Mouse (Mus musculus) testis, adult 2 months (tissue): ENCODE results near the gene Calcoco2. TPM values are rescaled to one million over a fixed set of nuclear protein-coding genes. Genes with fewer than 3 reads are reported as not detected.

Experiments used
- H3K27ac ChIP-seq: fragments of 200-500 bp; 2 replicates; pipeline ENCODE4 v1.5.1; 2012; ENCODE audit warnings: low read depth, low read length; ENCODE audit not compliant: control insufficient read depth, insufficient read depth
- H3K27me3 ChIP-seq: fragments of 200-500 bp; 2 replicates; pipeline ENCODE4 v1.6.1; 2012; ENCODE audit warnings: mild to moderate bottlenecking, low read length, moderate library complexity; ENCODE audit not compliant: control insufficient read depth, insufficient read depth
- H3K36me3 ChIP-seq: fragments of 200-500 bp; 2 replicates; pipeline ENCODE4 v1.6.1; 2012; ENCODE audit warnings: mild to moderate bottlenecking, low read length; ENCODE audit not compliant: control insufficient read depth, insufficient read depth
- H3K4me1 ChIP-seq: fragments of 200-500 bp; 2 replicates; pipeline ENCODE4 v1.6.1; 2012; ENCODE audit warnings: low read length; ENCODE audit not compliant: control insufficient read depth, insufficient read depth
- H3K4me3 ChIP-seq: fragments of 200-500 bp; 2 replicates; pipeline ENCODE4 v1.5.1; 2012; ENCODE audit warnings: low read depth, mild to moderate bottlenecking, low read length, moderate library complexity, mixed read lengths; ENCODE audit not compliant: control insufficient read depth
- CTCF ChIP-seq: fragments of 200-500 bp; IDR thresholded peaks from 2 replicates; pipeline ENCODE4 v1.5.1; 2012; ENCODE audit warnings: low read depth, mild to moderate bottlenecking, inconsistent platforms, low read length, moderate library complexity; ENCODE audit not compliant: control insufficient read depth, insufficient read depth, insufficient replicate concordance
- POLR2A ChIP-seq: fragments of 200-500 bp; IDR thresholded peaks from 2 replicates; pipeline ENCODE4 v1.6.1; 2012; ENCODE audit warnings: low read depth, mild to moderate bottlenecking, inconsistent platforms, low read length, moderate library complexity; ENCODE audit not compliant: control insufficient read depth
- polyA plus RNA-seq: library from polyadenylated mRNA; depleted of rRNA; stranded (reverse); fragments of >200 nt; gene quantifications from 2 replicates; pipeline ENCODE4 v1.2.3, GENCODE M21; 2012

Gene Calcoco2
- polyA plus RNA-seq, 1 experiment = 0.15 TPM

DNA sequence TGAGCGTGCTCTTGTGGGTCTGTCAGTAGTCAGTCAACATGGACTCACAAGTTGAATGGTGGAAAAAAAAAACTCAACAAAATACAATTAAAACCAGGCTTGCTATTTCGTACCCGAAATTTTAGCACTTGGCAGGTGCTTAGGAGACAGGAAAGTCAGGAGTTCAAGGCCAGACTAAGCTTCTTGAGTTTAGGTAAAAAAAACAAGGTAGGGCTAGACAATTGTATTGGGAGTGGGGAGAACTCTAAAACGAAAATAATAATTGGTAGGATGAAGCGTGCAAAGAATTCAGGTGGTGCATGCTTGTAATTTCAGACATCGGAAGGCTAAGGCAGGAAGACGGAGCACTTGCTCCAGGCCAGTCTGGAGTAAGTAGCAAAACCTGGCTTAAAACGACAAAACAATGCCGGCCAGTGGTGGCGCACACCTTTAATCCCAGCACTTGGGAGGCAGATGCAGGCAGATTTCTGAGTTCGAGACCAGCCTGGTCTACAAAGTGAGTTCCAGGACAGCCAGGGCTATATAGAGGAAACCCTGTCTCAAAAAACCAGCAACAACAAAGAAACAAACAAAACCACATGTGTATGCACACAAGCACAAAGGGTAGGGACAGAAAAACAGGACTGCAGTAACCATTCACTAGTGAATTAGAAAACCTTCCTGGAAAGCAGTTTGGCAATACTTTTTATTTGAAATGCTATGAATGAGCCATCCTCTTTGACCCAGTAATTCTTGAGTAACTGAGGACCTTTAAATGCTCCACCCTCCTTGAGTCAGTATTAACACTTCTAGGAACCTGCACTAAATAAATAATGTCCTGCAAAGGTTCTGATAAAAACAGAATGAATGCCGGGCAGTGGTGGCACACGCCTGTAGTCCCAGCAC is 35.3 kb downstream of the Calcoco2 start:
- Histone ChIP-seq H3K4me3 (peak overlapping the region; percentile 92), H3K27me3 (no peaks in the 10 kb centered on the region), H3K36me3 (no peaks in the 10 kb centered on the region), H3K4me1 (peaks cover 9% of the 10 kb centered on the region), H3K27ac (peak overlapping the region; percentile 74)
- no peak for TF ChIP-seq CTCF
- no peak for TF ChIP-seq POLR2A

DNA sequence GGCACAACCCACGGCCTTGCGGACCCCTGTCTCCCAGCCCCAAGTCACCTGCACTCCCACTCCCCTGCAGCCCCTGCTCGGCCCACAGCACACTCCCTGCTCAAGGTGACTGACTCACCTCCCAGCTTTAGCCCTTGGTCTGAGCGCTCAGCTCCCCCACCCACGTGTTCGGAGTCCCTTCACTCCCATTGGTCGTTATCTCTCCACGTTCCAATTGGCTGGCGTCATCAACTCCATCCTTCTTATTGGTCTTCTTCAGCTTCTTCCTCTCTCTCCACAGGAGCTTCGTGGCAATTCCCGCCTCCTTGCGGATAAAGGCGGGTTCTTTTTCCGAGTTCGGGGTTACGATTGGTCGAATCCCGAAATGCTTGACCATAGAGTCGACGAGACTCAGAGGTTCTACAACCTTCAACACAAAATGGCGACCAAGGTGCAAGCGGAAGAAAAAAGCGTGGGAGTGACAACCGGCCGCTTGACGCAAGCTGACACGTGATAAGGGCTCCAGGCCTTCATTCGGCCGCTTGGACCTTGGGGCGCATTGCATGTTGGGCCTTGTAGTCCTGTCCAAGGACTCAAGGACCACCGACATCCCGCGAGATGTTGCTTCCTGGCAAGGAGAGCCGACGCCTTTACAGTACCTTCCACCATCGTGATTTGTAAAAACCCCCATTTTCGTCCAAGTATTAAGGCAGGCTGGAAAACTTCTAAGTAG is 36.1 kb downstream of the Calcoco2 start, which contains the start of gene Atp5g1:
Gene Atp5g1 (minus strand): TSS at position 162 of the 712 bp plus-strand sequence.
- H3K36me3 ChIP-seq = no peaks in the 10 kb centered on the region
- peak within 1 kb of the TSS; percentile 74 for H3K27ac ChIP-seq
- peaks cover 5% of the 10 kb centered on the region for H3K4me1 ChIP-seq
- H3K4me3 ChIP-seq = peak within 1 kb of the TSS; percentile 92
- peak; percentile 96 for TF ChIP-seq POLR2A
- TF ChIP-seq CTCF = peak; percentile 8; the same call in 1 of the 2 replicates
- no peaks in the 10 kb centered on the region for H3K27me3 ChIP-seq

DNA sequence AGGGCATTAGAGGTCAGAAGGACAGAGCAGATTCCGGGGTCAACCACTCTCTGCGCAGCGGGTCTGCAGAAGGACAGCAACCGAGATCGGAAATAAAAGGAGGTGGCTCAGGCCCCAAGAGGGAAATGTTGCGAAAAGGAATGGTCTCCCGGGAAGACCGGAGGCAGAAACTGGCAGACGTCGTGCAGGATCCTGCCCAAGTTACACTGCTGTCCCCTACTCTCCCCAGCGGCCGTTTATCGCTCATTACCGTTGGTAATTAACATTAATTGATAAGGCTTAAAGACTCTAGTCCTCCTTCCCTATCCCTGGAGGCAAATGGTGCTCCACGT is 36.6 kb downstream of the Calcoco2 start:
- H3K4me3 ChIP-seq = peak overlapping the region; percentile 92
- no peaks in the 10 kb centered on the region for H3K27me3 ChIP-seq
- no peak for TF ChIP-seq POLR2A
- TF ChIP-seq CTCF = no peak
- H3K36me3 ChIP-seq = no peaks in the 10 kb centered on the region
- peaks cover 5% of the 10 kb centered on the region for H3K4me1 ChIP-seq
- peak overlapping the region; percentile 73 for H3K27ac ChIP-seq

DNA sequence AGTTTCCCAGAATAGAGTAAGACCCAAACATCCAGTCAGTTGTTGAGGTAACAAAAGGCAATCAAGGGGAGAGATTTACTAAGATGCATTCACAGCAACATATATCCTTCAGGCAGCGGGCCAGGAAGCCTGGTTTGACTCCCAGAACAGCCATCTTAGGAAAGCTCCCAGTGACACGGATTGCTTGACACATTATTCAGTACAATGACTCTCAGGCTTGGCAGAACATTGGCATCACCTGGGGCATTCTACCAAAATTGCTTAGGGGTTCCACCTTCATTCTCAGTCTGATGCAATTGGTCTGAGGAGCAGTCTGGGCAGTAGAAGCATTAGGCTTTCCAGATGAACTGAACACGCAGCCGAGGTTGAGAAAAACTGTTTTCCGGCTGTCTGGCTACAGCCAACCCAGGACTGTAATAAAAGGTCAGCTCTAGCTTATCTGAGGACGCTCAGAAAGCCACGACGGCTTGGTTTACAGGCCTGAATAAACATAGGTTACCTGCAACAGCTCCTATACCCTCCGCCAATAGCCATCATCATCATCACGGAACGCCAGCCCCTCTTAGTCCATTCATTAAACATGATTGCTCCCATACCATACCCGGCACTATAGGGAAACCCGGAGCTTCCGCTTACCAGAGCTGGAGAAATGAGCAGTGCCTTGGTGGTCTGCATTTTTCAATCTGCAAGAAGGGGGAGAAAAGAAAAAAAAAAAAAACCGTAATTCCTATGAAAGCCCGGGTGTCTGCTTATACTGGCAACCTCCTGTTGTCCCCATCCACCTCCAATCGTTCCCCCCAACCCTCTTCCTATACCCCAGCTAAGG is 37.2 kb downstream of the Calcoco2 start:
- peaks cover 5% of the 10 kb centered on the region for H3K4me1 ChIP-seq

DNA sequence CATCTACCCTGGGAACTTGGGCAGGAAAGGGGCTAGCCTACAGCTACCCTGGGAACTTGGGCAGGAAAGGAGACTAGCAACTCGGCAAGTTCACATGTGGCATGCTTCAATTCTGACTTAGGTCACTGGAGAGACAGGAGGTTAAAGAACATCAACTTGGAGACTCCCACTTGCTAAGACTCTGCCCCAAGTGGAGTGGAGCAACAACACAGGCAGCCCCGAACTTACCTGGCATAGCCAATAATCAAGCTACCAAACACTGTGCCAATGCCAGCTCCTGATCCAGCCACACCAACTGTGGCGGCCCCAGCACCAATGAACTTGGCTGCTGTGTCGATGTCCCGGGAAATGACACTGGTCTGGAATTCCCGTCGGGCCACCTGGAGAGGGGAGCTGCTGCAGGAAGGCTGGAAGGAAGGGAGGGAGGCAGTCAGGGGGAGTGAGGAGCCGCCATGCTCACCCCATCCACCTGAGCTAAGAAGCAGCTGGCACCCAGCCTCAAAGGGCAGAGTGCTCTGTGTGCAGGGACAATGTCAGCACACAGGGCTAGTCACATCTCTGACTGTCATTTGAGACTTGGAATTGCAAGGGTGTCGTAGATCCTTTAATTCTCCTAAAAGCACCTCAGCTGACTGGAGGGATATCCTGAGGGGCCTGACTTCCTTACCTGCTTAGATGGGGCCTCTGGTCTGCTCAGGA is 38.3 kb downstream of the Calcoco2 start:
- no peak overlapping the region for H3K27ac ChIP-seq
- peaks cover 5% of the 10 kb centered on the region for H3K4me1 ChIP-seq
- H3K36me3 ChIP-seq = no peaks in the 10 kb centered on the region
- TF ChIP-seq POLR2A = no peak
- no peak for TF ChIP-seq CTCF
- H3K27me3 ChIP-seq = no peaks in the 10 kb centered on the region
- H3K4me3 ChIP-seq = no peak overlapping the region

More for the DNA sequence above, 37.2 kb downstream of the Calcoco2 start:
- H3K27me3 ChIP-seq = no peaks in the 10 kb centered on the region
- H3K4me3 ChIP-seq = peak overlapping the region; percentile 92
- H3K27ac ChIP-seq = no peak overlapping the region; the same call in 1 of the 2 replicates
- no peaks in the 10 kb centered on the region for H3K36me3 ChIP-seq
- no peak for TF ChIP-seq POLR2A
- TF ChIP-seq CTCF = no peak

DNA sequence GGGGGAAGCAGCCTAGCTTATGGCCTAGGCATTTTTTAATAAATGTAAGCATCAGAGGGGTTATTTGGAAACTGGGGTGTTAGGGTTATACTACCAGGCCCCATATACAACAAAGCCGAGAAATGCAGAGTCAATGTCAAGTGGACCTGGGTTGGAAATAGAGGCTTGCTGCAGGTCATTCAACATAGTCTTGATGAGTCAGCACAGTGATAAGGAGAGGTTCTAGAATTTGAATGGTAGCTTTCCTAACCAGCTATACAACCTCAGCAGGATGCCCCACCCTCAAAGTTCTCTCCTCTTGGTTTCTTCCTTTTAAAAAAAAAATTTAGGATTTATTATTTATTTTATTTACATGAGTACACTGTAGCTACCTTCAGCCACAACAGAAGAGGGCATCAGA is 40.8 kb downstream of the Calcoco2 start:
- H3K4me3 ChIP-seq = no peak overlapping the region
- peaks cover 3% of the 10 kb centered on the region for H3K4me1 ChIP-seq
- TF ChIP-seq CTCF = no peak
- no peak for TF ChIP-seq POLR2A
- no peaks in the 10 kb centered on the region for H3K27me3 ChIP-seq
- H3K27ac ChIP-seq = no peak overlapping the region
- H3K36me3 ChIP-seq = no peaks in the 10 kb centered on the region
